ENCODE assay signal across 10 mouse cellular contexts in the genomic region with DNA sequence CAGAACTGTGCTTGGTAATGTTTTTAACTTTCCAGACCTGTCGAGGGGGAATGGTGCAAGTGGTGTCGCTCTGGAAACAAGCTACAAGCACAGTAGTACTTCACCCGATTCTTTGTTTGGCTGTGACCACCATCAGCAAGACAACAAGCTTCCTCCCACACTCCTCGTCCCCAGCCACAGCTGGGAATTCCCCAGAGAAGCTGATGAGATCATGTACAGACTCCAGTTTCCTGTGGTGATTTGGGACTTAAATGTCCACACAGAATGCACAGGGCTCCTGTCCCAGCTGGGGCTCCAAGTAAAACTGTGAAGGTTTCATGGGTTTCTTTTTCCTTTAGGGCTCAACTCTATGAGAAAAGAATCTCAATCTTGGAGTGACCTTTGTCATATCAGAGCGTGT. TPM values are rescaled to one million over a fixed set of nuclear protein-coding genes. Genes with fewer than 3 reads are reported as not detected.
DNase-seq lines count a peak whose midpoint lies in the region; ATAC-seq and TF ChIP-seq lines count a peak whose summit lies in the region.
"Had no signal": no experiment of that assay in that cellular context is flagged by ENCODE, and none has a peak within 500 bp of the region (broad histone marks: within the 10 kb centered on the region; RNA-seq: fewer than 3 reads in every experiment).

No protein-coding gene starts in this region.

- no peak overlapping the region for H3K4me2 ChIP-seq in heart, postnatal 0 days (ENCODE audit: low read depth, low read length)
- no peak overlapping the region for H3K4me2 ChIP-seq in hindbrain, embryonic 11.5 days (replicated peaks; ENCODE audit: low read depth, low read length)
- H3K4me2 ChIP-seq: embryonic facial prominence, embryonic 13.5 days had no signal

- H3K36me3 ChIP-seq in heart, postnatal 0 days (replicated peaks; ENCODE audit: control insufficient read depth, insufficient read depth, low read length): no peaks in the 10 kb centered on the region
- no peaks in the 10 kb centered on the region for H3K36me3 ChIP-seq in hindbrain, embryonic 11.5 days (ENCODE audit: control insufficient read depth, insufficient read depth, low read length)
- H3K36me3 ChIP-seq: embryonic facial prominence, embryonic 13.5 days had no signal

- H3K27me3 ChIP-seq in heart, postnatal 0 days (ENCODE audit: control insufficient read depth, insufficient read depth, low read length): no peaks in the 10 kb centered on the region
- no peaks in the 10 kb centered on the region for H3K27me3 ChIP-seq in hindbrain, embryonic 11.5 days (ENCODE audit: control insufficient read depth, insufficient read depth, low read length)
- H3K27me3 ChIP-seq: embryonic facial prominence, embryonic 13.5 days had no signal

- H3K4me1 ChIP-seq in heart, postnatal 0 days (ENCODE audit: control insufficient read depth, insufficient read depth): no peaks in the 10 kb centered on the region
- H3K4me1 ChIP-seq in hindbrain, embryonic 11.5 days (replicated peaks; ENCODE audit: control insufficient read depth, insufficient read depth, low read length): no peaks in the 10 kb centered on the region

- DNase-seq in 3134 (ENCODE audit: extremely low read depth, insufficient read length, low spot score) (peak; percentile 68), NIH3T3 (ENCODE audit: low read depth) (peak; percentile 13)
- peak; percentile 52 for DNase-seq in heart, postnatal 0 days (ENCODE audit: low spot score)
- DNase-seq in kidney, postnatal 4 days: peak; percentile 45 to 72
- DNase-seq in layer of hippocampus, adult 11-12 months (ENCODE audit: low spot score): no peak
- DNase-seq in embryo, embryonic 10 days (ENCODE audit: low spot score): no peak
- no peak for DNase-seq in hindbrain, embryonic 11.5 days (ENCODE audit: low spot score)
- DNase-seq: thymus, postnatal 4 days had no signal

- no peak overlapping the region for H3K4me3 ChIP-seq in heart, postnatal 0 days (ENCODE audit: low read depth, low read length)
- no peak overlapping the region for H3K4me3 ChIP-seq in hindbrain, embryonic 11.5 days (ENCODE audit: low read depth, low read length)
- H3K4me3 ChIP-seq: embryonic facial prominence, embryonic 13.5 days had no signal

- no peak for TF ChIP-seq CTCF in heart, postnatal 0 days (IDR thresholded peaks at IDR 0.05; ENCODE audit: low read depth)

- 40% methylated on average over 5 of the region's 5 CpGs for WGBS in heart, postnatal 0 days
- 56% methylated on average over 5 of the region's 5 CpGs for WGBS in hindbrain, embryonic 11.5 days

- H3K9ac ChIP-seq in heart, postnatal 0 days (replicated peaks; ENCODE audit: low read depth, low read length): no peak overlapping the region
- H3K9ac ChIP-seq in hindbrain, embryonic 11.5 days (ENCODE audit: low read depth, low read length): no peak overlapping the region
- H3K9ac ChIP-seq: embryonic facial prominence, embryonic 13.5 days had no signal

- H3K9me3 ChIP-seq in heart, postnatal 0 days (replicated peaks; ENCODE audit: control insufficient read depth, low read length): 0 out of 2 replicates have a peak, but pooled peaks cover 4% of the 10 kb centered on the region
- no peaks in the 10 kb centered on the region for H3K9me3 ChIP-seq in hindbrain, embryonic 11.5 days (ENCODE audit: control insufficient read depth, low read length)
- H3K9me3 ChIP-seq: embryonic facial prominence, embryonic 13.5 days had no signal

- peak overlapping the region; percentile 81 for H3K27ac ChIP-seq in heart, postnatal 0 days (ENCODE audit: low read depth)
- no peak overlapping the region for H3K27ac ChIP-seq in hindbrain, embryonic 11.5 days (ENCODE audit: low read depth, low read length)
- H3K27ac ChIP-seq: embryonic facial prominence, embryonic 13.5 days; macrophage had no signal

- no peak for TF ChIP-seq EP300 in heart, postnatal 0 days (IDR thresholded peaks at IDR 0.05; ENCODE audit: low read depth)

- peak; percentile 75; the same call in 1 of the 2 replicates for ATAC-seq in heart, postnatal 0 days (ENCODE audit: insufficient read depth, low read depth)
- no peak for ATAC-seq in hindbrain, embryonic 11.5 days (ENCODE audit: low FRiP score)

RNA-seq across cellular contexts. Expression of a gene that starts 28.9 kb away (rescaled TPM):
- 50.6 and 74.8 TPM in 2 replicates for total RNA-seq in heart, postnatal 0 days (2014; rRNA removed; ENCODE audit: low replicate concordance)
- polyA plus RNA-seq in heart, postnatal 0 days (2015; fragmentation: Nextera tagmentation; extraction: Ambion mirVana): 11.0 and 15.1 TPM in 2 replicates
- 18.0 and 21.7 TPM in 2 replicates for polyA plus RNA-seq in hindbrain, embryonic 11.5 days (2014; fragmentation: Nextera tagmentation; extraction: Ambion mirVana)

Comparison
In these comparisons a context has a peak if more than half of its experiments do, and no peak if none do; other contexts are left out.
1. DNase-seq: peak in 3134 (single experiment), NIH3T3 (single experiment), heart, postnatal 0 days (single experiment) and kidney, postnatal 4 days (2 of 2); none in layer of hippocampus, adult 11-12 months (single experiment), embryo, embryonic 10 days (single experiment) and hindbrain, embryonic 11.5 days (single experiment).